Comparison of ENCODE assay signal across 7 mouse cellular contexts in the genomic region with DNA sequence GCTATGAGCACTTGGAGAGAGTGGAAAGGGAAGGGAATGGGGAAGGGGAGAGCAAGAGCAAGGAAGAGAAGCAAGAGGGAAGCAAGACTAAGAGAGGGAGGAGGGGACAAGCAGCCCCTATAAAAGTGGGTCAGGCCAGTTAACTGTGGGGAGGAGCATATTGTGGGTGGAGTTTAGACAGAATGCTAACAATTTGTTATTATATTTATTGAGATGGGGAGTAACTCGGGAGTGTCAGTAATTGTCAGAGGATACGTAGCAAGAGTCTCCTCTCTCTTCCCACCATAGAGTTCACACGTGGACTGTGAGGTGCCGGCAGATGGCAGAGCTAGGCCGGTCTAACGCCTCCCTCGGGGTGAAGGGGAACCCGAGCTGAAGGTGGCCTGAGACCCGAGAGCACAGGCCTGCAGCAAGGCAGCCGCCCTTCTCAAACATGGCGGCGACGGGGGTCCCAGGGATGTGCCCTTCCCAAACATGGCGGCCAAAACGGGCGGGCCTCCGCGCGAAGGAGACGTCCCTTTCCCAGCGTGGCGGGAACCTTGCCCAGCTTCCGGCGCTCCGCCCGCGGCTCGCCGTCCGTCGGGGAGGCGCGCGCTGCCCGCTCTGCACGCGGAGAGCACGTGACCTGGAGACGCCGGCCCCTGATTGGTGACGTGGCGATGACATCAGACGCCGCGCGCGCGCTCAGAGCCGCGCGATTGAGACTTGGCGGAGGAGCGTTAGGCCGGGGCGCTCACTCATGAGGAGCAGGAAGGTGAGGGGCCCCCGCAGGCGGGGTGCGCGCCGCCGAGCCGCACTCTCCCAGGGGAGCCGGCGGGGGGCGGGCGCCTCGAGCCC. TPM values are rescaled to one million over a fixed set of nuclear protein-coding genes. Genes with fewer than 3 reads are reported as not detected.
DNase-seq lines count a peak whose midpoint lies in the region; ATAC-seq lines count a peak whose summit lies in the region.

A gene (plus strand): TSS at position 669 of the 837 bp plus-strand sequence.

- H3K4me1 ChIP-seq in embryonic facial prominence, embryonic 11.5 days (ENCODE audit: control insufficient read depth, insufficient read depth, low read length), result no peaks in the 10 kb centered on the region
- H3K4me1 ChIP-seq in limb, embryonic 10.5 days, result peaks cover 21% of the 10 kb centered on the region
- peaks cover 28% of the 10 kb centered on the region for H3K4me1 ChIP-seq in midbrain, embryonic 13.5 days (replicated peaks)

- 2% methylated on average over 58 of the region's 67 CpGs for WGBS in embryonic facial prominence, embryonic 11.5 days
- WGBS in limb, embryonic 10.5 days, result 2% methylated on average over 60 of the region's 67 CpGs
- WGBS in midbrain, embryonic 13.5 days, result 2% methylated on average over 67 of the region's 67 CpGs

- DNase-seq in adrenal gland, postnatal 14 days, result peak; percentile 96
- DNase-seq in embryonic facial prominence, embryonic 11.5 days (ENCODE audit: low spot score), result peak; percentile 98
- peak; percentile 96 for DNase-seq in kidney, adult 11 months
- DNase-seq in limb, embryonic 10.5 days (ENCODE audit: low spot score), result peak; percentile 98
- DNase-seq in spleen, adult 12 weeks (ENCODE audit: low spot score), result peak; percentile 92

- peak within 1 kb of the TSS; percentile 81 for H3K27ac ChIP-seq in embryonic facial prominence, embryonic 11.5 days (replicated peaks; ENCODE audit: low read depth, low read length)
- H3K27ac ChIP-seq in limb, embryonic 10.5 days, result peak within 1 kb of the TSS; percentile 95
- H3K27ac ChIP-seq in midbrain, embryonic 13.5 days, result peak within 1 kb of the TSS; percentile 84

- H3K4me3 ChIP-seq in embryonic facial prominence, embryonic 11.5 days (ENCODE audit: low read depth, low read length), result peak within 1 kb of the TSS; percentile 76
- H3K4me3 ChIP-seq in limb, embryonic 10.5 days, result peak within 1 kb of the TSS; percentile 88
- peak within 1 kb of the TSS; percentile 82 for H3K4me3 ChIP-seq in midbrain, embryonic 13.5 days (replicated peaks)

- peak within 1 kb of the TSS; percentile 73 for H3K4me2 ChIP-seq in embryonic facial prominence, embryonic 11.5 days (ENCODE audit: low read depth, low read length)
- H3K4me2 ChIP-seq in midbrain, embryonic 13.5 days (replicated peaks), result peak within 1 kb of the TSS; percentile 88

- H3K36me3 ChIP-seq in embryonic facial prominence, embryonic 11.5 days (replicated peaks; ENCODE audit: control insufficient read depth, insufficient read depth, low read depth, low read length), result peaks cover 5% of the 10 kb centered on the region
- peaks cover 25% of the 10 kb centered on the region for H3K36me3 ChIP-seq in limb, embryonic 10.5 days
- H3K36me3 ChIP-seq in midbrain, embryonic 13.5 days, result peaks cover 25% of the 10 kb centered on the region

- H3K9ac ChIP-seq in embryonic facial prominence, embryonic 11.5 days (replicated peaks; ENCODE audit: low read length), result peak within 1 kb of the TSS; percentile 88
- peak within 1 kb of the TSS; percentile 96 for H3K9ac ChIP-seq in midbrain, embryonic 13.5 days (replicated peaks)

- peak; percentile 90 for ATAC-seq in embryonic facial prominence, embryonic 11.5 days (replicated peaks; ENCODE audit: insufficient number of reproducible peaks, low FRiP score, low TSS enrichment, low read depth)
- ATAC-seq in granulocyte monocyte progenitor cell, adult 5-6 weeks (replicated peaks; ENCODE audit: poor library complexity, severe bottlenecking), result peak; percentile 87
- peak; percentile 94 for ATAC-seq in midbrain, embryonic 13.5 days

- no peaks in the 10 kb centered on the region for H3K9me3 ChIP-seq in embryonic facial prominence, embryonic 11.5 days (replicated peaks; ENCODE audit: control insufficient read depth, low read length)
- no peaks in the 10 kb centered on the region for H3K9me3 ChIP-seq in limb, embryonic 10.5 days (replicated peaks)
- H3K9me3 ChIP-seq in midbrain, embryonic 13.5 days, result no peaks in the 10 kb centered on the region

- no peaks in the 10 kb centered on the region for H3K27me3 ChIP-seq in embryonic facial prominence, embryonic 11.5 days (ENCODE audit: control insufficient read depth, insufficient read depth, low read length)
- no peaks in the 10 kb centered on the region for H3K27me3 ChIP-seq in limb, embryonic 10.5 days (ENCODE audit: low read depth, poor library complexity, severe bottlenecking)
- H3K27me3 ChIP-seq in midbrain, embryonic 13.5 days, result peaks cover 15% of the 10 kb centered on the region; the same call in 1 of the 2 replicates

RNA-seq across cellular contexts. Expression of the gene that starts here (rescaled TPM):
- total RNA-seq in adrenal gland, postnatal 14 days (2021), result 19.4 and 19.5 TPM in 2 replicates
- polyA plus RNA-seq in embryonic facial prominence, embryonic 11.5 days (2014; fragmentation: Nextera tagmentation; extraction: Ambion mirVana), result 107 TPM in 2 replicates
- 25.0 and 40.8 TPM in 2 replicates for total RNA-seq in granulocyte monocyte progenitor cell, adult 5-6 weeks (2014; fragmentation: Nextera tagmentation)
- total RNA-seq in granulocyte monocyte progenitor cell, adult 5-6 weeks (2017), result 45.4 and 55.1 TPM in 2 replicates
- polyA plus RNA-seq in limb, embryonic 10.5 days (2016; fragmentation: Nextera tagmentation; extraction: Ambion mirVana), result 147 and 162 TPM in 2 replicates
- 68.2 and 78.9 TPM in 2 replicates for polyA plus RNA-seq in midbrain, embryonic 13.5 days (2015; fragmentation: Nextera tagmentation; extraction: Ambion mirVana)

Comparison
In these comparisons a context has a peak if more than half of its experiments do, and no peak if none do; other contexts are left out.
1. Peak in every context shown above with its lines: DNase-seq, ATAC-seq, H3K4me3 ChIP-seq and H3K27ac ChIP-seq.